ENCODE assay signal across 8 mouse cellular contexts in genomic region chr12:112112686-112113396, GRCm38 (mm10). TPM values are rescaled to one million over a fixed set of nuclear protein-coding genes. Genes with fewer than 3 reads are reported as not detected.
DNase-seq lines count a peak whose midpoint lies in the region; ATAC-seq and TF ChIP-seq lines count a peak whose summit lies in the region.

No protein-coding gene starts in this region.

- no peak for TF ChIP-seq EP300 in ES-Bruce4 (IDR thresholded peaks at IDR 0.05; ENCODE audit: insufficient read depth, low read depth, low read length)

- no peak for TF ChIP-seq POLR2A in ES-Bruce4 (IDR thresholded peaks at IDR 0.05; ENCODE audit: insufficient read depth, low read length)

- no peak for TF ChIP-seq CTCF in kidney, postnatal 0 days (IDR thresholded peaks at IDR 0.05; ENCODE audit: low read depth)
- TF ChIP-seq CTCF in ES-Bruce4 (IDR thresholded peaks at IDR 0.05; ENCODE audit: low read depth, low read length): no peak
- no peak for TF ChIP-seq CTCF in left cerebral cortex, adult 2 months (IDR thresholded peaks at IDR 0.05)

- 14% methylated on average over 13 of the region's 13 CpGs for WGBS in kidney, postnatal 0 days
- WGBS in intestine, embryonic 16.5 days: 20% methylated on average over 13 of the region's 13 CpGs

- H3K36me3 ChIP-seq in kidney, postnatal 0 days (ENCODE audit: insufficient read depth, low read length): no peaks in the 10 kb centered on the region
- no peaks in the 10 kb centered on the region for H3K36me3 ChIP-seq in ES-Bruce4 (ENCODE audit: control insufficient read depth, insufficient read depth, low read length, poor library complexity, severe bottlenecking)
- no peaks in the 10 kb centered on the region for H3K36me3 ChIP-seq in intestine, embryonic 16.5 days (ENCODE audit: control insufficient read depth, insufficient read depth, low read length)

- no peak overlapping the region for H3K4me2 ChIP-seq in kidney, postnatal 0 days (ENCODE audit: low read length)
- no peak overlapping the region for H3K4me2 ChIP-seq in intestine, embryonic 16.5 days (ENCODE audit: low read depth, low read length)

- no peak overlapping the region for H3K9ac ChIP-seq in kidney, postnatal 0 days (ENCODE audit: low read depth, low read length)
- H3K9ac ChIP-seq in ES-Bruce4 (ENCODE audit: low read depth, poor library complexity, severe bottlenecking): no peak overlapping the region
- H3K9ac ChIP-seq in intestine, embryonic 16.5 days (ENCODE audit: low read depth, low read length): no peak overlapping the region

- H3K27me3 ChIP-seq in kidney, postnatal 0 days (ENCODE audit: insufficient read depth, low read length): no peaks in the 10 kb centered on the region
- H3K27me3 ChIP-seq in ES-Bruce4 (ENCODE audit: control insufficient read depth, insufficient read depth, low read length, poor library complexity, severe bottlenecking): no peaks in the 10 kb centered on the region
- H3K27me3 ChIP-seq in intestine, embryonic 16.5 days (replicated peaks; ENCODE audit: control insufficient read depth, insufficient read depth, low read length): no peaks in the 10 kb centered on the region

- no peak overlapping the region for H3K27ac ChIP-seq in kidney, postnatal 0 days
- H3K27ac ChIP-seq in ES-Bruce4 (ENCODE audit: insufficient read depth, low read length): no peak overlapping the region
- no peak overlapping the region for H3K27ac ChIP-seq in intestine, embryonic 16.5 days (ENCODE audit: low read length)
- H3K27ac ChIP-seq in left cerebral cortex, adult 2 months: no peak overlapping the region

- ATAC-seq in kidney, postnatal 0 days (replicated peaks; ENCODE audit: low FRiP score, low read depth): peak; percentile 44; the same call in 1 of the 2 replicates
- peak; percentile 49 for ATAC-seq in intestine, embryonic 16.5 days

- intact Hi-C loops in left cerebral cortex, adult 2 months (cut with DNase I): loop anchor here (1.0 kb wide), 2 partner anchors 27 to 430 kb away; no protein-coding TSS in a partner anchor

- 0 out of 2 replicates have a peak, but pooled peaks cover 2% of the 10 kb centered on the region for H3K4me1 ChIP-seq in kidney, postnatal 0 days (replicated peaks; ENCODE audit: insufficient read depth, low read length)
- H3K4me1 ChIP-seq in ES-Bruce4 (ENCODE audit: control insufficient read depth, insufficient read depth, low read length): peaks cover 2% of the 10 kb centered on the region
- peaks cover 24% of the 10 kb centered on the region for H3K4me1 ChIP-seq in intestine, embryonic 16.5 days (ENCODE audit: control insufficient read depth, insufficient read depth, low read length)

- DNase-seq in kidney, postnatal 0 days (ENCODE audit: low spot score): no peak
- DNase-seq in kidney, adult 9 months: no peak
- DNase-seq in ZHBTc4 (ENCODE audit: low read depth, low spot score): peak; percentile 82
- DNase-seq in layer of hippocampus, adult 9-10 months (ENCODE audit: low spot score): no peak
- DNase-seq in T-cell, adult 2 months (ENCODE audit: low spot score): no peak
- DNase-seq in left cerebral cortex, adult 2 months (ENCODE audit: extremely low spot score in 1 of 2, low spot score in 2 of 2): no peak

- no peak overlapping the region for H3K4me3 ChIP-seq in kidney, postnatal 0 days (replicated peaks; ENCODE audit: low read depth, low read length)
- H3K4me3 ChIP-seq in ES-Bruce4 (ENCODE audit: low read depth, low read length): peak overlapping the region; percentile 26
- H3K4me3 ChIP-seq in intestine, embryonic 16.5 days (ENCODE audit: low read length): no peak overlapping the region
- H3K4me3 ChIP-seq in left cerebral cortex, adult 2 months: no peak overlapping the region

- no peaks in the 10 kb centered on the region for H3K9me3 ChIP-seq in kidney, postnatal 0 days (replicated peaks; ENCODE audit: low read length)
- no peaks in the 10 kb centered on the region for H3K9me3 ChIP-seq in ES-Bruce4 (replicated peaks; ENCODE audit: control insufficient read depth, insufficient read depth, low read length, poor library complexity, severe bottlenecking)
- no peaks in the 10 kb centered on the region for H3K9me3 ChIP-seq in intestine, embryonic 16.5 days (ENCODE audit: control insufficient read depth, low read length)

RNA-seq across cellular contexts. Expression of gene Aspg, which starts 6.4 kb away (rescaled TPM):
- 2.2 and 2.3 TPM in 2 replicates for polyA plus RNA-seq in kidney, postnatal 0 days (2015; fragmentation: Nextera tagmentation; extraction: Ambion mirVana)
- 7.0 and 7.7 TPM in 2 replicates for polyA plus RNA-seq in ES-Bruce4 (2011; ENCODE audit: insufficient read depth, insufficient read length, low read depth, missing spikeins)
- polyA plus RNA-seq in intestine, embryonic 16.5 days (2015; fragmentation: Nextera tagmentation; extraction: Ambion mirVana): 38.4 and 40.4 TPM in 2 replicates
- total RNA-seq in left cerebral cortex, adult 2 months (2021): 1 to 10 TPM; 4.7 to 4.9 TPM

RNA-seq across cellular contexts. Expression of gene Kif26a, which starts 33.2 kb away (rescaled TPM):
- polyA plus RNA-seq in kidney, postnatal 0 days (2015; fragmentation: Nextera tagmentation; extraction: Ambion mirVana): 2.2 and 2.7 TPM in 2 replicates
- 3.6 and 3.9 TPM in 2 replicates for polyA plus RNA-seq in ES-Bruce4 (2011; ENCODE audit: insufficient read depth, insufficient read length, low read depth, missing spikeins)
- polyA plus RNA-seq in intestine, embryonic 16.5 days (2015; fragmentation: Nextera tagmentation; extraction: Ambion mirVana): 1.9 and 2.4 TPM in 2 replicates
- total RNA-seq in left cerebral cortex, adult 2 months (2021): 1 to 10 TPM; 4.9 to 5.2 TPM
